Mouse (Mus musculus): ENCODE data around the gene Vmac. TPM values are rescaled to one million over a fixed set of nuclear protein-coding genes. Genes with fewer than 3 reads are reported as not detected.

Gene Vmac
- polyA plus RNA-seq (2015; fragmentation: Nextera tagmentation; extraction: Ambion mirVana), result 15.5 and 18.2 TPM in 2 replicates

DNA sequence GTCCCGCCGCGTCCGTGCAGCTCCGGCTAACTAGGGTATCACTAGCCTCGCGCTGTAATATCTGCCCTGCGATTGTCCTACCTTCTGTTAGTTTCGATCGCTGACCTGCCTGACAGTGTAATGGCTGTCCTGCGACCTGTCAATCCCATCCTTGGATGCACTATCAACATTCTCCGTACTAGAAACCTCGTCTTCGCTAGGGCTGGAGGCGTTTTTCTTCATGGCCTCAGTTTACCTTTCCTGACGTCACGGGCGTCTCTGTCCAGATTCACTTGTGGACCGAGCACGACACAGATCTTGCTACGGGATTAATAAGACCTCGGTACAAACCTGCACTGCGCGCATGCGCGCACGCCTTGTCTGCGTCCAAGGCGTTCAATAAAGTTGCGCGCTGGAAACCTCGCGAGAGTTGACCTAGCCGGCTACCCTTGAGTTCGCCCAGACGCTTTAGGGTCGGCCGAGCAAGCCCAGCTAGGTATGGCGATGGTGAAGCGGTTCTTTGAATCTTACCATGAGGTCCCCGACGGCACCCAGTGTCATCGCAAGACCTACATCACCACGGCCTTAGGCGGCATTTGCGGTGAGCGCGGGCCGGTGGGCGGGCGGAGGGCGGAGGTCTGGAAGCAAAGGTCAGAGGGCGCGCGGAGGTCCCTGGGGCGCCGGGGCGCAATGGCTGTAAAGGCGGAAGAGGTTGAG is at the start of gene Vmac, which contains the start of gene Ndufa11:
TSS of gene Vmac (minus strand) at position 660 of the 696 bp plus-strand sequence.
TSS of gene Ndufa11 (plus strand) at position 405 of the 696 bp plus-strand sequence.
- Histone ChIP-seq H3K4me2 (peak within 1 kb of the TSS; percentile 84), H3K27me3 (replicated peaks) (no peaks in the 10 kb centered on the region), H3K36me3 (replicated peaks) (peaks cover 11% of the 10 kb centered on the region; the same call in 1 of the 2 replicates), H3K4me1 (peaks cover 33% of the 10 kb centered on the region), H3K27ac (peak within 1 kb of the TSS; percentile 91), H3K4me3 (peak within 1 kb of the TSS; percentile 79), H3K9me3 (no peaks in the 10 kb centered on the region), H3K9ac (peak within 1 kb of the TSS; percentile 92)
- WGBS, result under 1% methylated on average over 59 of the region's 59 CpGs
- peak; percentile 81 for ATAC-seq (replicated peaks)

DNA sequence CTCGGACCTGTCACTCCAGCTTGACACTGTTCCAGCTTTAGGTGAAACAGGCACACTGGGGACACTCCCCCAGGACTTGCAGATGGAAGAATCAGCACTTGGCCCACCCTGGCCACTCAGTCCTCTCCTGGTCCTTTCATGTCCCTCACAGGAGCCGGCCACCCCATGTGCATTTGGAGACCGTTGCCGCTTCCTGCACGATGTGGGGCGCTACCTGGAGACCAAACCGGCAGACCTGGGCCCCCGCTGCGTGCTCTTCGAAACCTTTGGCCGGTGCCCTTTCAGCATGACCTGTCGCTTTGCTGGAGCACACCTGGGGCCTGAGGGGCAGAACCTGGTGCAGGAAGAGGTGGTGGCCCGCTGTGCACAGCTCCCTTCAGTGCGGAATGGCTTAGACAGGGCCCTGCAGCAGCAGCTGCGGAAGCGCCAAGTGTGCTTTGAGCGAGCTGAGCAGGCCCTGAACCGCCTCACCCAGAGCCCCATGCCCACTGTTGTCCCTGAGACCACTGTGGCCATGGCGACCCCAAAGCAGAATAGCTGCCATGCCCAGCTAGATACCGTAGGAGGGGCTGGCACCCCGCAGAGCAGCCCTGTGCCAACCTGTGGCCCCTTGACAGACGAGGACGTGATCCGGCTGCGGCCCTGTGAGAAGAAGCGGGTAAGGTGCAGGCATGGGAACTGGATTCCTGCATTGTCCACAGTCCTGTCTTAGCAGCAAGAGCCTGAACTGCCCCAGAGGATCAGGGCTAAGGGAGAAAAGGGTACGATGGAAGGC is 49.0 kb upstream of the Vmac start:
- Histone ChIP-seq H3K4me2 (no peak overlapping the region), H3K27me3 (replicated peaks) (no peaks in the 10 kb centered on the region), H3K36me3 (replicated peaks) (peaks cover 30% of the 10 kb centered on the region; the same call in 1 of the 2 replicates), H3K4me1 (peaks cover 25% of the 10 kb centered on the region), H3K4me3 (no peak overlapping the region), H3K27ac (no peak overlapping the region), H3K9ac (no peak overlapping the region), H3K9me3 (no peaks in the 10 kb centered on the region)
- 95% methylated on average over 27 of the region's 27 CpGs for WGBS
- no peak for ATAC-seq (replicated peaks)

DNA sequence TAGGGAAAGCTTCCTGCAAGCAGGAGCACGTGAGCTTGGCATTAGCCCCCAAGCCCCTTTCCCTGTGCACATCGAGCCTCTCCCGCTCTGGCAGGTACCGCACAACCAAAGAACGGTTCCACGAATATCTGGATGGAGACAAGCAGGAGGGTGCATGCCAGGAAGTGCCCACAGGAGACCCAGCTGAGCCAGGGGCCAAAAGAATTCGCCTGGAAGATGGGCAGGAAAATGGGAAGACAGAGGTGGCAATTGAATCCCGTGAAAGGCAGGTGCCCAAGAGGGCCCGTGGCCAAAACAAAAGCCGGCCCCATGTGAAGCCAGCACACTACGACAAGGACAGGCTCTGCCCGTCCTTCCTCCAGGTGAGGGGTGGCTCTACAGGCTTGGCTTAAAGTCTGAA is 47.6 kb upstream of the Vmac start:
- H3K9me3 ChIP-seq, result no peaks in the 10 kb centered on the region
- WGBS, result 53% methylated on average over 12 of the region's 12 CpGs
- peak overlapping the region; percentile 83 for H3K4me2 ChIP-seq
- peaks cover 30% of the 10 kb centered on the region for H3K4me1 ChIP-seq
- peaks cover 2% of the 10 kb centered on the region; the same call in 1 of the 2 replicates for H3K27me3 ChIP-seq (replicated peaks)
- peak overlapping the region; percentile 98 for H3K27ac ChIP-seq
- peaks cover 30% of the 10 kb centered on the region; the same call in 1 of the 2 replicates for H3K36me3 ChIP-seq (replicated peaks)
- peak overlapping the region; percentile 81 for H3K4me3 ChIP-seq
- ATAC-seq (replicated peaks), result peak; percentile 8
- H3K9ac ChIP-seq, result peak overlapping the region; percentile 74

DNA sequence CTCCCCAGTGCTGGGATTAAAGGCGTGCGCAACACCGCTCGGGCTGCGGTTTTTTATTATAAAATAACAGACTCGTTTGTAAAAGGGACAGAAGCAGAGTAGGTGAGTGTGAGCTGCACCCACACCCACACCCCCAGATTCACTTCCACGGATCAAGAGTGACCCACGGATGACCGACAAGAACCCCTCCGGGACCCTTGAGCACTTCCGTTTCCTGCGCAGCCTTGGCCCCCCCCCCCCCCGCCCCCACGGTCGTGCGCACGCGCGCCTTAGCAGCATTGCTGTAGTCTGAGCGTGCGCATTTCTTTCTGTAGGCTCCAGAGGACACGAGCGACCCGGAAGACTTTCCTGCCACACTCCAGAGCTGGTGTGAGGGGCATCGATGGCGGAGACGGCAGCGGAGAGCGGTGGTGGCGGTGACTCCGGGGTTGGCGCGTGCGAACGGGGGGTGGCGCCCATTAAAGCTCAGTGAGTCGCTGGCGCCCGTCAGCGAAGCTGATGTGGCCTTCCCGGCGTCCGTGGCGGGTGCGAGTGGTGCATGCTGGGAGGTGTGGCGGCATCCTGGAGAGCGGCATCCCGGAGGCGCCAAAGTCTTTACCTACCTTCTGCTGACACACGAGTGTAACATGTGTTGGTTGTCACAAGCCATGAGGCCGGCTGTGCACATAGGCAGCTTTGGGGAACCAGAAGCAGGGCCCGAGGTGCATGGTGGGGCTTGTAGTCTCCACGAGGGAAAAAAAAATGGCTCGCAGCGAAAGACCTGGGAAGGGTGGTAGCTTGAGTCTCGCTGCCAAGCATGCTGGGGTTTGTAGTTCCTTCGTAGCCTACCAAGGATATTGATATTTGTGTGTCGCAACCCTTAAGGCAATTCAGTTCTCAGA is 46.9 kb upstream of the Vmac start, which contains the start of gene Dus3l:
TSS of gene Dus3l (plus strand) at position 284 of the 881 bp plus-strand sequence.
- H3K27me3 ChIP-seq (replicated peaks), result peaks cover 7% of the 10 kb centered on the region; the same call in 1 of the 2 replicates
- peak within 1 kb of the TSS; percentile 83 for H3K4me2 ChIP-seq
- peaks cover 24% of the 10 kb centered on the region; the same call in 1 of the 2 replicates for H3K36me3 ChIP-seq (replicated peaks)
- WGBS, result 1% methylated on average over 53 of the region's 58 CpGs
- ATAC-seq (replicated peaks), result peak; percentile 84
- peak within 1 kb of the TSS; percentile 81 for H3K4me3 ChIP-seq
- no peaks in the 10 kb centered on the region for H3K9me3 ChIP-seq
- peak within 1 kb of the TSS; percentile 98 for H3K27ac ChIP-seq
- peaks cover 30% of the 10 kb centered on the region for H3K4me1 ChIP-seq
- peak within 1 kb of the TSS; percentile 74 for H3K9ac ChIP-seq

DNA sequence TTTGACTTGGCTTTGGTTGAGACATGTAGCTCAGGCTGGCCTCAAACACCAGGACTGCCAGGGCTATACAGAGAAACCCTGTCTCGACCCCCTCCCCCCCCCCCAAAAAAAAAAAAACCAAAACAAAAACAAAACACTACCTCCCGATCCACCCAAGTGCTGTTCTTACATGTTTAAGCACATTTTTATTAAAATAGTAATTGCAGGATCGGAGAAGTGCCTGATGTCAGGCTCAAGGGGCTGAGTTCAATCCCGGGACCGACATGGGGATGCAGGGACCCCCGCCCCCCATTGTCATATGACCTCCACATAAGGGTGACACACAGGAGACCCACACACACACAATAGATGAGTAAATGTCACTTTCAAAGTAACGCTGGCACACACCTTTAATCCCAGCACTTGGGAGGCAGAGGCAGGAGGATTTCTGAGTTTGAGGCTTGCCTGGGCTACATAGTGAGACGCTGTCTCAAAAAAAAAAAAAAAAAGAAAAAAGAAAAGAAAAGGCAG is 46.0 kb upstream of the Vmac start:
- H3K4me2 ChIP-seq, result peak overlapping the region; percentile 83
- H3K36me3 ChIP-seq (replicated peaks), result peaks cover 15% of the 10 kb centered on the region; the same call in 1 of the 2 replicates
- peak overlapping the region; percentile 81 for H3K4me3 ChIP-seq
- 73% methylated on average over 8 of the region's 8 CpGs for WGBS
- no peak for ATAC-seq (replicated peaks)
- H3K4me1 ChIP-seq, result peaks cover 30% of the 10 kb centered on the region
- peak overlapping the region; percentile 98 for H3K27ac ChIP-seq
- no peaks in the 10 kb centered on the region for H3K9me3 ChIP-seq
- H3K27me3 ChIP-seq (replicated peaks), result peaks cover 9% of the 10 kb centered on the region; the same call in 1 of the 2 replicates
- no peak overlapping the region for H3K9ac ChIP-seq

DNA sequence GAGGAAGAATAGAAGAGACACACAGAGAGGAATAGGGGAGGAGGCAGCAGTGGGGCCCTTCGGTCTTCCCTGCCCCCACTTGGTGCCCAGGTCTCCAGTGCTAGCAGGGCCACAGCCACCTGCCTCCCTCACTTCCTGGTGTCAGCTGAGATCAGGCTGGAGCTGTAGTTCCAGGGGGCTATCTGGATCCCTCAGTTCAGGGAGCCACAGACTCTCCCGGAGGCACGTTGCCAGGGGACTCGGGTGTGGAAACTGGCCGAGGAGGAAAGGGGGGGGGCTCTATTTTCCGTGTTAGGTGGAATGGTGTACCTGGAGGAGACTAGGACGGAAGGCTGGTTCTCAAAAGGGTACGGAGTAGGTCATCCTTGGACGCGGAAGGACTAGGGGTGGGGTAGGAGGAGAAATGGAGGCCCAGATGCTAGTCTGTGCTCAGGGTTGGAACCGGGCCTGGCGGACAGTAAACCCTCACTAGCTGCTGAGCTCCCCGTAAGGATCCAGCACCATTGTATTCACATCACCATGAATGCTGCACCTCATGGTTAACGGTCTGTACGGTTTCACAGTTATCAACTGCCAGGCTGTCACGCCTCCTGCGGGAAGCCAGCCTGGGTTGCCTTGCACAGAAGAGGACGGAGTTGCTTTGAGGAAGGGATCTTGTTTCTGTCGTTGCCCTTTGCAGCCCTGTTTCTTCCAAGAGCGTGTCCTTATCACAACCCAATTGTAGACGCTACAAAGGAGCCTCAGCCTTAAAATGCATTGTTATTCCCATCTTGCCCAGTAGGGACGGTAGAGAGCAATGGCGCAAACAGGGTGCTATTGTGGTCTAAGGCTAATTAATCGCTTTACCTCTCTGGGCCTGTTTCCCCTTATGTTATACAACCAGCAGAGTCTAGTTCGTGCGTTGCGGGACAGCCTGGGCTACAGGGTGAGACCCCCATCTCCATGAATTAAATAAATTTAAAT is 45.2 kb upstream of the Vmac start:
- H3K4me3 ChIP-seq, result peak overlapping the region; percentile 50; the same call in 1 of the 2 replicates
- peaks cover 10% of the 10 kb centered on the region; the same call in 1 of the 2 replicates for H3K36me3 ChIP-seq (replicated peaks)
- H3K4me2 ChIP-seq, result peak overlapping the region; percentile 69
- H3K9ac ChIP-seq, result 0 out of 2 replicates have a peak overlapping the region, but pooled peaks have one; percentile 67
- H3K9me3 ChIP-seq, result no peaks in the 10 kb centered on the region
- H3K27me3 ChIP-seq (replicated peaks), result peaks cover 15% of the 10 kb centered on the region
- 45% methylated on average over 27 of the region's 27 CpGs for WGBS
- H3K27ac ChIP-seq, result peak overlapping the region; percentile 94
- peaks cover 30% of the 10 kb centered on the region for H3K4me1 ChIP-seq
- ATAC-seq (replicated peaks), result no peak

DNA sequence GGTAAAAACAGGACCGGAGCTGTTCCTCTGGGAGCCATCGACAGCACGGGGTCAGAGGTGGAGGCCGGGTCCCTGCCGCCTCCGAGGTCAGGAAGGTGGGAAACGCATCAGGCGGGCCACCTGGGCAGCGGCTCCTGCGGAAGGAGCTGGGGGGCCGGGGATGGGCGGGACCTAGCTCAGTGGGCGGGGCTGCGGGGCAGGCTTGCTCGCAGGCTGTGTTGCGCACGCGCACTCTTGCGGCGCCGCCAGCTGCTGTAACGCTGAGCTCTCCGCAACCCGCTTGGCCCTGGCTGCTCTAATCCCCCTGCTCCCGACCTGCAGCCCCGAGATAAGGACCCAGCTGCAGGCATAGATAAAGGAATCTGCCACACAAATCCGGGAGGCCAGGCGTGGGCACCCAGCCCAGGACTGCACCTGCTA is 44.2 kb upstream of the Vmac start:
- Histone ChIP-seq H3K27me3 (replicated peaks) (peaks cover 25% of the 10 kb centered on the region), H3K9ac (peak overlapping the region; percentile 67), H3K4me3 (peak overlapping the region; percentile 50), H3K4me2 (peak overlapping the region; percentile 69), H3K36me3 (replicated peaks) (0 out of 2 replicates have a peak, but pooled peaks cover 2% of the 10 kb centered on the region), H3K27ac (peak overlapping the region; percentile 94), H3K4me1 (peaks cover 39% of the 10 kb centered on the region), H3K9me3 (no peaks in the 10 kb centered on the region)
- ATAC-seq (replicated peaks), result peak; percentile 38
- under 1% methylated on average over 28 of the region's 28 CpGs for WGBS

DNA sequence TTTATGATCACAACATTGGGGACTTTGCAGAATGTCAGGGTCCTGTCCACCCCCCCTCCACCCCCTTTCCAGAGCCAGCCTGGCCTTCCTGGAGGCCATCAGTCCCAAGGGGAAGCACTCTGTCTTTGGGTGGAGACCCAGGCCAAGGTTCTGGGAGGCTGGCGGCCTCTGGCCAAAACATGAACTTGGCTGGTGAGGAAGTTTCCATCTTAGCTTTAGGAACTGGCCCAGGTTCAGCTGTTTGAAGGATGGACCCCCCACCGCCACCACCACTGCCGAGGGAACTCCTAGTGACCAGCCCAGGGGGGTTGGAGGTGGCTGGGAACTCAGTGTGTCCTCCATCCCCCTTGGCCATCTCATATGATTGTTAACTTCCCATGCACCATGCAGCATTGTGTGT is 43.3 kb upstream of the Vmac start:
- Histone ChIP-seq H3K9me3 (no peaks in the 10 kb centered on the region), H3K4me2 (no peak overlapping the region), H3K27ac (no peak overlapping the region), H3K4me3 (no peak overlapping the region), H3K4me1 (peaks cover 43% of the 10 kb centered on the region), H3K27me3 (replicated peaks) (peaks cover 34% of the 10 kb centered on the region), H3K36me3 (replicated peaks) (no peaks in the 10 kb centered on the region), H3K9ac (no peak overlapping the region)
- WGBS, result 62% methylated on average over 3 of the region's 3 CpGs
- ATAC-seq (replicated peaks), result no peak

DNA sequence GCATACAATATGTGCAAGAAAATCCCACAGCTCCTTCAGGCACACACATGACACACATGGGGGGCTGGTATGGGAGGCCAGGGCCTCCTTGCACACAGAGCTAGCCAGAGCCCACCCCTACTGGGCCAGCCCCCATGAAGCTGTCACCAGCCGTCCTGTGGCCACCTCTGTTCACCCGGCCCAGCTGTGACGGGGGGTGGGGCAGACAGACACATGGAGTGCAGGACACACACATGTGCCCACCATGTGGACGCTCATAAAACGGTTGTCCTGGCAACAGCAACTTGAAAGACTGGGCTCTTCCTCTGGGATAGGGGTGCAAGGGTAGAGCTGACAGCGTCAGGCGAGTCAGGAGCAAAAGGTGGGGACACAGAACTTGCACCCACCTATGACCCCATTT is 41.4 kb upstream of the Vmac start:
- ATAC-seq (replicated peaks), result no peak
- Histone ChIP-seq H3K4me1 (peaks cover 35% of the 10 kb centered on the region), H3K9me3 (no peaks in the 10 kb centered on the region), H3K27ac (no peak overlapping the region), H3K36me3 (replicated peaks) (no peaks in the 10 kb centered on the region), H3K4me2 (no peak overlapping the region), H3K9ac (no peak overlapping the region), H3K4me3 (no peak overlapping the region), H3K27me3 (replicated peaks) (peaks cover 52% of the 10 kb centered on the region)
- 50% methylated on average over 7 of the region's 7 CpGs for WGBS

DNA sequence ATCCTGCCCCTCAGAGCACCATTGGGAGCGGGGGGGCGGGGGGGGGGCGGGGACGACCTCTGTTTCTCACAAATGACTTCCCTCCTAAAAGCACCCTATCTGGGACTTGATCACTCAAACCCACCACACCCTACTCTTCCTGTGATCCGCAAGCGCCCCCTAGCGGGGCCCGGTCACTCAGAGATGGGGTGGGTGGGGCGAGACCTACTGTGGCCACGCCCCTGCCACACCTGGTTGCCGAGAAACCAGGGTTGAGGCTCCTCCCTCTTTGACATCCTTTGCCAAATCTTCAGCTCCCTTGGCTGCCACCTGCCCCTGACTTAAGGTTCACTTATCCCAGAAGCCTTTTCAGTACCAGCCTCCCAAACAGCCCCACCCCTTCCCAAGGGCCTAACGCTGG is 40.3 kb upstream of the Vmac start:
- Histone ChIP-seq H3K27ac (no peak overlapping the region), H3K4me3 (0 out of 2 replicates have a peak overlapping the region, but pooled peaks have one; percentile 43), H3K4me2 (peak overlapping the region; percentile 91; the same call in 1 of the 2 replicates), H3K36me3 (replicated peaks) (no peaks in the 10 kb centered on the region), H3K27me3 (replicated peaks) (peaks cover 63% of the 10 kb centered on the region), H3K9me3 (no peaks in the 10 kb centered on the region), H3K4me1 (peaks cover 31% of the 10 kb centered on the region), H3K9ac (no peak overlapping the region)
- no peak for ATAC-seq (replicated peaks)
- WGBS, result 5% methylated on average over 12 of the region's 12 CpGs

All from midbrain, embryonic 15.5 days (tissue).